Comparison of ENCODE assay signal across 14 mouse cellular contexts in genomic region chr4:134955845-134956244, GRCm38 (mm10). TPM values are rescaled to one million over a fixed set of nuclear protein-coding genes. Genes with fewer than 3 reads are reported as not detected.
DNase-seq lines count a peak whose midpoint lies in the region; ATAC-seq and TF ChIP-seq lines count a peak whose summit lies in the region.
"Had no signal": no experiment of that assay in that cellular context is flagged by ENCODE, and none has a peak within 500 bp of the region (broad histone marks: within the 10 kb centered on the region; RNA-seq: fewer than 3 reads in every experiment).

No protein-coding gene starts in this region.

- peak; percentile 15 for DNase-seq in A20 (ENCODE audit: low read depth, low spot score)
- peak; percentile 40 for DNase-seq in MEL (ENCODE audit: low read depth, low spot score)
- DNase-seq in splenic B cell, adult 2 months (ENCODE audit: low read depth, low spot score): peak; percentile 46
- no peak for DNase-seq in cerebellum, adult 18-20 months
- no peak for DNase-seq in lung, adult 2 months
- DNase-seq in heart, postnatal 4 days: no peak

- no peak for TF ChIP-seq RAD21 in MEL (IDR thresholded peaks at IDR 0.05; ENCODE audit: low read depth, low read length)

- no peaks in the 10 kb centered on the region for H3K9me3 ChIP-seq in MEL (replicated peaks; ENCODE audit: insufficient read depth, low read length)
- no peaks in the 10 kb centered on the region for H3K9me3 ChIP-seq in intestine, embryonic 16.5 days (ENCODE audit: control insufficient read depth, low read length)
- H3K9me3 ChIP-seq: embryonic facial prominence, embryonic 12.5 days; hindbrain, embryonic 12.5 days; limb, embryonic 10.5 days; midbrain, embryonic 15.5 days had no signal

- H3K27me3 ChIP-seq in MEL (ENCODE audit: control insufficient read depth in 1 of 2, insufficient read depth in 2 of 2, low read length in 2 of 2): 0 out of 4 replicates have a peak, but pooled peaks cover 0 to 2% of the 10 kb centered on the region in 2 experiments
- H3K27me3 ChIP-seq in intestine, embryonic 16.5 days (replicated peaks; ENCODE audit: control insufficient read depth, insufficient read depth, low read length): no peaks in the 10 kb centered on the region
- H3K27me3 ChIP-seq in splenic B cell, adult 2 months (ENCODE audit: control insufficient read depth, insufficient read depth, low read length, poor library complexity, severe bottlenecking): no peaks in the 10 kb centered on the region

- no peaks in the 10 kb centered on the region for H3K79me2 ChIP-seq in MEL (ENCODE audit: control insufficient read depth, insufficient read depth, low read length, poor library complexity)

- no peak for TF ChIP-seq CTCF in MEL (IDR thresholded peaks at IDR 0.05 in 2 of 3, conservative IDR thresholded peaks at IDR 0.05 in 1 of 3; ENCODE audit: control insufficient read depth in 1 of 3, insufficient read depth in 1 of 3, low read depth in 2 of 3, low read length in 3 of 3, poor library complexity in 1 of 3, severe bottlenecking in 1 of 3)
- no peak for TF ChIP-seq CTCF in lung, adult 2 months (IDR thresholded peaks at IDR 0.05; ENCODE audit: insufficient read depth, low read length)

- 42% methylated on average over 3 of the region's 3 CpGs for WGBS in intestine, embryonic 16.5 days
- WGBS in lung, adult 2 months: 69% methylated on average over 3 of the region's 3 CpGs

- peak; percentile 84 for ATAC-seq in intestine, embryonic 16.5 days
- ATAC-seq: inflammation-experienced regulatory T-cells, adult 6 months; midbrain, embryonic 15.5 days had no signal

- no peaks in the 10 kb centered on the region for H3K4me1 ChIP-seq in MEL (ENCODE audit: control insufficient read depth in 1 of 2, insufficient read depth in 2 of 2, low read length in 2 of 2)
- H3K4me1 ChIP-seq in intestine, embryonic 16.5 days (ENCODE audit: control insufficient read depth, insufficient read depth, low read length): peaks cover 8% of the 10 kb centered on the region
- H3K4me1 ChIP-seq in lung, adult 2 months (ENCODE audit: control insufficient read depth, insufficient read depth, low read length): no peaks in the 10 kb centered on the region

- H3K9ac ChIP-seq in MEL (ENCODE audit: control insufficient read depth, low read depth, low read length, poor library complexity, severe bottlenecking): no peak overlapping the region
- H3K9ac ChIP-seq in intestine, embryonic 16.5 days (ENCODE audit: low read depth, low read length): no peak overlapping the region
- H3K9ac ChIP-seq: embryonic facial prominence, embryonic 12.5 days; hindbrain, embryonic 12.5 days; lung, embryonic 14.5 days; midbrain, embryonic 15.5 days had no signal

- H3K27ac ChIP-seq in MEL (ENCODE audit: control insufficient read depth, low read depth, low read length): no peak overlapping the region
- H3K27ac ChIP-seq in intestine, embryonic 16.5 days (ENCODE audit: low read length): peak overlapping the region; percentile 18; the same call in 1 of the 2 replicates
- H3K27ac ChIP-seq: embryonic facial prominence, embryonic 12.5 days; hindbrain, embryonic 12.5 days; limb, embryonic 10.5 days; macrophage; midbrain, embryonic 15.5 days had no signal

- no peaks in the 10 kb centered on the region for H3K36me3 ChIP-seq in MEL (ENCODE audit: control insufficient read depth in 1 of 2, insufficient read depth in 2 of 2, low read length in 2 of 2)
- no peaks in the 10 kb centered on the region for H3K36me3 ChIP-seq in intestine, embryonic 16.5 days (ENCODE audit: control insufficient read depth, insufficient read depth, low read length)
- no peaks in the 10 kb centered on the region for H3K36me3 ChIP-seq in splenic B cell, adult 2 months (ENCODE audit: control insufficient read depth, insufficient read depth, low read length, poor library complexity, severe bottlenecking)
- H3K36me3 ChIP-seq: embryonic facial prominence, embryonic 12.5 days; hindbrain, embryonic 12.5 days; limb, embryonic 10.5 days; midbrain, embryonic 15.5 days had no signal

- H3K4me3 ChIP-seq in MEL (ENCODE audit: control insufficient read depth in 1 of 2, insufficient read depth in 1 of 2, low read depth in 2 of 2, low read length in 2 of 2): no peak overlapping the region
- H3K4me3 ChIP-seq in intestine, embryonic 16.5 days (ENCODE audit: low read length): no peak overlapping the region
- no peak overlapping the region for H3K4me3 ChIP-seq in lung, adult 2 months (replicated peaks; ENCODE audit: extremely low read depth, low read depth, low read length)
- H3K4me3 ChIP-seq: embryonic facial prominence, embryonic 12.5 days; hindbrain, embryonic 12.5 days; limb, embryonic 10.5 days; midbrain, embryonic 15.5 days had no signal

- no peak for TF ChIP-seq POLR2A in MEL (IDR thresholded peaks at IDR 0.05; ENCODE audit: control insufficient read depth in 1 of 2, insufficient read depth in 1 of 2, low read depth in 1 of 2, low read length in 2 of 2, poor library complexity in 1 of 2)
- TF ChIP-seq POLR2A in lung, adult 2 months (IDR thresholded peaks at IDR 0.05; ENCODE audit: borderline replicate concordance, extremely low read depth, low read depth, low read length): no peak

- TF ChIP-seq EP300 in MEL (IDR thresholded peaks at IDR 0.05; ENCODE audit: low read depth in 1 of 2, low read length in 2 of 2): no peak

- no peak overlapping the region for H3K4me2 ChIP-seq in intestine, embryonic 16.5 days (ENCODE audit: low read depth, low read length)
- H3K4me2 ChIP-seq: embryonic facial prominence, embryonic 12.5 days; hindbrain, embryonic 12.5 days; lung, embryonic 14.5 days; midbrain, embryonic 15.5 days had no signal

TF ChIP-seq in MEL, 35 proteins besides CTCF, POLR2A, EP300 and RAD21:
- TF ChIP-seq USF1 (IDR thresholded peaks at IDR 0.05; ENCODE audit: low read depth, low read length) (no peak), MYB (IDR thresholded peaks at IDR 0.05; ENCODE audit: low read depth, low read length) (no peak), UBTF (IDR thresholded peaks at IDR 0.05; ENCODE audit: borderline replicate concordance, insufficient read depth, low read depth, low read length) (no peak), KAT2A (conservative IDR thresholded peaks at IDR 0.05; ENCODE audit: low read depth, low read length) (no peak), SIN3A (IDR thresholded peaks at IDR 0.05; ENCODE audit: low read length) (no peak), ZMIZ1 (IDR thresholded peaks at IDR 0.05; ENCODE audit: low read depth, low read length) (no peak), NRF1 (IDR thresholded peaks at IDR 0.05; ENCODE audit: insufficient read depth, low read depth, low read length, poor library complexity, severe bottlenecking) (no peak), NELFE (IDR thresholded peaks at IDR 0.05; ENCODE audit: low read depth, low read length) (no peak), ETS1 (IDR thresholded peaks at IDR 0.05; ENCODE audit: low read depth, low read length) (no peak), POLR2AphosphoS5 (IDR thresholded peaks at IDR 0.05; ENCODE audit: borderline replicate concordance, low read depth, low read length) (no peak), ZKSCAN1 (IDR thresholded peaks at IDR 0.05; ENCODE audit: low read depth, low read length) (no peak), ELF1 (IDR thresholded peaks at IDR 0.05; ENCODE audit: low read depth, low read length) (no peak), E2F4 (IDR thresholded peaks at IDR 0.05; ENCODE audit: borderline replicate concordance, low read depth, low read length) (no peak)
TF ChIP-seq in MEL: peak in this region for 0.

RNA-seq across cellular contexts. Expression of gene Syf2, which starts 25.1 kb away (rescaled TPM):
- 94.1 and 103 TPM in 2 replicates for total RNA-seq in MEL (2012; rRNA removed)
- 100 to 1,000 TPM in 1 of 2 experiments, 10 to 100 TPM in 1; 94.6 to 165 TPM for polyA plus RNA-seq in MEL (2012; ENCODE audit: insufficient read depth in 1 of 2, insufficient read length in 2 of 2, low read depth in 1 of 2, low replicate concordance in 2 of 2, missing spikeins in 1 of 2)
- 62.6 and 65.0 TPM in 2 replicates for polyA plus RNA-seq in intestine, embryonic 16.5 days (2015; fragmentation: Nextera tagmentation; extraction: Ambion mirVana)
- 25.7 and 43.4 TPM in 2 replicates for polyA plus RNA-seq in lung, adult 2 months (2012; rRNA removed)
- total RNA-seq in heart, postnatal 4 days (2021): 10 to 100 TPM; 40.2 to 41.9 TPM

RNA-seq across cellular contexts. Expression of gene Rsrp1, which starts 32.5 kb away (rescaled TPM):
- total RNA-seq in MEL (2012; rRNA removed): 58.1 and 59.5 TPM in 2 replicates
- 100 to 1,000 TPM in 1 of 2 experiments, not detected in 1; 110 TPM for polyA plus RNA-seq in MEL (2012; ENCODE audit: insufficient read depth in 1 of 2, insufficient read length in 2 of 2, low read depth in 1 of 2, low replicate concordance in 2 of 2, missing spikeins in 1 of 2)
- 462 and 467 TPM in 2 replicates for polyA plus RNA-seq in intestine, embryonic 16.5 days (2015; fragmentation: Nextera tagmentation; extraction: Ambion mirVana)
- 533 and 883 TPM in 2 replicates for polyA plus RNA-seq in lung, adult 2 months (2012; rRNA removed)
- total RNA-seq in heart, postnatal 4 days (2021): 100 to 1,000 TPM; 105 to 117 TPM

RNA-seq across cellular contexts. Expression of gene Tmem50a, which starts 41.0 kb away (rescaled TPM):
- 58.5 and 64.7 TPM in 2 replicates for total RNA-seq in MEL (2012; rRNA removed)
- 100 to 1,000 TPM in 1 of 2 experiments, not detected in 1; 115 TPM for polyA plus RNA-seq in MEL (2012; ENCODE audit: insufficient read depth in 1 of 2, insufficient read length in 2 of 2, low read depth in 1 of 2, low replicate concordance in 2 of 2, missing spikeins in 1 of 2)
- 146 and 155 TPM in 2 replicates for polyA plus RNA-seq in intestine, embryonic 16.5 days (2015; fragmentation: Nextera tagmentation; extraction: Ambion mirVana)
- polyA plus RNA-seq in lung, adult 2 months (2012; rRNA removed): 125 and 169 TPM in 2 replicates
- 10 to 100 TPM; 73.2 to 74.5 TPM for total RNA-seq in heart, postnatal 4 days (2021)

Comparison
In these comparisons a context has a peak if more than half of its experiments do, and no peak if none do; other contexts are left out.
1. DNase-seq: peak in A20 (single experiment), MEL (single experiment) and splenic B cell, adult 2 months (single experiment); none in cerebellum, adult 18-20 months (0 of 2), lung, adult 2 months (single experiment) and heart, postnatal 4 days (single experiment).